Mouse (Mus musculus) heart, embryonic 16.5 days (tissue): Measurements from ENCODE around the gene Sh3gl2. TPM values are rescaled to one million over a fixed set of nuclear protein-coding genes. Genes with fewer than 3 reads are reported as not detected.

Experiments
- ATAC-seq: fragments of 200-750 bp; cut with Nextera tagmentation; replicated peaks from 2 replicates; pipeline ENCODE4 v1.8.0; 2017; ENCODE audit warnings: moderate number of reproducible peaks; ENCODE audit not compliant: insufficient read depth, low FRiP score; ENCODE audit errors: extremely low read depth
- H3K27ac ChIP-seq: fragments of 300-500 bp; sonication (generic); 2 replicates; pipeline ENCODE4 v1.5.1; 2014; ENCODE audit warnings: mild to moderate bottlenecking, low read length, control low read depth, moderate library complexity
- H3K27me3 ChIP-seq: fragments of 300-500 bp; sonication (generic); 2 replicates; pipeline ENCODE4 v1.6.1; 2014; ENCODE audit warnings: low read length, mixed read lengths; ENCODE audit not compliant: control insufficient read depth, insufficient read depth
- H3K36me3 ChIP-seq: fragments of 300-500 bp; sonication (generic); 2 replicates; pipeline ENCODE4 v1.6.1; 2014; ENCODE audit not compliant: control insufficient read depth, insufficient read depth
- H3K4me1 ChIP-seq: fragments of 300-500 bp; sonication (generic); 2 replicates; pipeline ENCODE4 v1.6.1; 2014; ENCODE audit warnings: low read length, mixed read lengths; ENCODE audit not compliant: control insufficient read depth, insufficient read depth
- H3K4me2 ChIP-seq: fragments of 300-500 bp; sonication (generic); 2 replicates; pipeline ENCODE4 v1.6.1; 2014; ENCODE audit warnings: low read depth, mild to moderate bottlenecking, control low read depth, low read length
- H3K4me3 ChIP-seq: fragments of 300-500 bp; sonication (generic); 2 replicates; pipeline ENCODE4 v1.5.1; 2014; ENCODE audit warnings: mild to moderate bottlenecking, control low read depth, low read length
- H3K9ac ChIP-seq: fragments of 300-500 bp; sonication (generic); 2 replicates; pipeline ENCODE4 v1.6.1; 2014; ENCODE audit warnings: low read length, control low read depth
- H3K9me3 ChIP-seq: fragments of 300-500 bp; sonication (generic); replicated peaks from 2 replicates; pipeline ENCODE4 v1.6.1; 2016; ENCODE audit warnings: low read length; ENCODE audit not compliant: control insufficient read depth
- WGBS: fragments of 180-500 bp; shearing (Covaris S2); extraction: QIAGEN DNeasy Blood & Tissue Kit; methylation state at CpG from one replicate; pipeline ENCODE4 v1.1.7; 2014; 5-methylcytosine and 5-hydroxymethylcytosine counted together
- polyA plus RNA-seq: library from polyadenylated mRNA; unstranded; fragments of >200 nt; fragmentation: Nextera tagmentation; extraction: Ambion mirVana; gene quantifications from 2 replicates; pipeline ENCODE4 v1.2.1, GENCODE M21; 2015

Gene Sh3gl2
- polyA plus RNA-seq, 1 experiment from 2014 or later = 0.81 TPM

DNA sequence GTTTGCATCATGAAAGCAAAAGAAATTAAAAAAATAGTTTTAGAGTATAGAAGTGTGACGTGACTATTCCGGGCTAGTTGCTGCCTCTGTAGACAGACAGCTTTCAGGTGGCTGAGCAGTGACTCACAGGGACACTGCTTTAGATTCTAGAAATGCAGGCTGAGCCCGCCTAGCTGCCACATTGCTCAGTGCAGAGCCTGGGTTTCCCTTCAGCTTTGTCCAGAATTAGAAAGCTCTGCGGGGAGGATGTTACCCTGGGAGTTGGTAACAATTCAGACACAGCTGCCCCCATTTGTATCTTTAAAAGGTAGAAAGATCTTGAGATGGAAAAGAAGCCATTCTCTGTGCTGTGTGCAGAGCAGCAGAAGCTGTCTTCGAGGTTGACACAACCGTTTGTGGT is 166.1 kb downstream of the Sh3gl2 start:
- Histone ChIP-seq H3K27me3 (no peaks in the 10 kb centered on the region), H3K9ac (no peak overlapping the region), H3K27ac (no peak overlapping the region), H3K36me3 (no peaks in the 10 kb centered on the region), H3K4me1 (no peaks in the 10 kb centered on the region), H3K4me2 (no peak overlapping the region), H3K9me3 (no peaks in the 10 kb centered on the region), H3K4me3 (no peak overlapping the region)
- WGBS = 64% methylated on average over 6 of the region's 6 CpGs
- no peak for ATAC-seq

DNA sequence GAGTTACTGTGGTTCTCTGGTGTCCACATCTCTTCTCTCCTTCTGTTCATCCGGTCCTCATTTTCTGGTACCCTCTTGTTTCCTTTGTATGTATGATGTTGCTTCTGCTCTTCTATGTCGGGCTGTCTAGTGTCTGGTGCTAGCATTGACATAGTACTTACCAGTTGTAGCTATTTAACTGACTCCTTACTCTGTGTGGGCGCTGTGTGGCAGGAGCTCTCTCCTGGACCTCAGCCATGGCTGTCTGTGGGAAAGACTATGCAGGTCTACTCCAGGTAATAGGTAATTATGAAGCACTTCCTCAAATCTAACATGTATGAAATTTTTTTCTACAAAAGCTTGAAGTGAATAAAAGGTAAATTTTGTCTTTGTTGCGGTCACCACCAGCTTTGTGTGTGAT is 169.9 kb downstream of the Sh3gl2 start:
- Histone ChIP-seq H3K27ac (no peak overlapping the region), H3K4me1 (no peaks in the 10 kb centered on the region), H3K9me3 (no peaks in the 10 kb centered on the region), H3K27me3 (no peaks in the 10 kb centered on the region), H3K9ac (no peak overlapping the region), H3K4me3 (no peak overlapping the region), H3K36me3 (no peaks in the 10 kb centered on the region), H3K4me2 (no peak overlapping the region)
- WGBS = 78% methylated on average over 4 of the region's 4 CpGs
- no peak for ATAC-seq

DNA sequence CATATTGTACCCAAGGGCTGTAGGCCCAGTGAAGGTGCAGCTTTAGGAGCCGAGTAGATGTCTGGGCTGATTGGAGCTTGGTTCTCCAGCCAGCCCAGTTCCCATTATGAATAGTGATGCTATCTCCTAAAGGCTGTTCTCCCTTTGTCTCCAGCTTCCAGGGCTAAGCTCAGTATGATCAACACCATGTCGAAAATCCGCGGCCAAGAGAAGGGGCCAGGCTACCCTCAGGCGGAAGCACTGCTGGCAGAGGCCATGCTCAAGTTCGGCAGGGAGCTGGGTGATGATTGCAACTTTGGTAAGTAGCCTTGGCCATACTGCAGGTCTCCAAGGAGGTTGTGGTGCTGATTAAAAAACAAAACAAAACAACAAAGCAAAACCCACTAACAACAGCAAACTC is 171.3 kb downstream of the Sh3gl2 start:
- H3K27me3 ChIP-seq = no peaks in the 10 kb centered on the region
- WGBS = 82% methylated on average over 6 of the region's 6 CpGs
- no peak overlapping the region for H3K9ac ChIP-seq
- no peak overlapping the region for H3K4me3 ChIP-seq
- no peak overlapping the region for H3K27ac ChIP-seq
- H3K4me1 ChIP-seq = no peaks in the 10 kb centered on the region
- no peak overlapping the region for H3K4me2 ChIP-seq
- no peak for ATAC-seq
- H3K36me3 ChIP-seq = no peaks in the 10 kb centered on the region
- no peaks in the 10 kb centered on the region for H3K9me3 ChIP-seq

DNA sequence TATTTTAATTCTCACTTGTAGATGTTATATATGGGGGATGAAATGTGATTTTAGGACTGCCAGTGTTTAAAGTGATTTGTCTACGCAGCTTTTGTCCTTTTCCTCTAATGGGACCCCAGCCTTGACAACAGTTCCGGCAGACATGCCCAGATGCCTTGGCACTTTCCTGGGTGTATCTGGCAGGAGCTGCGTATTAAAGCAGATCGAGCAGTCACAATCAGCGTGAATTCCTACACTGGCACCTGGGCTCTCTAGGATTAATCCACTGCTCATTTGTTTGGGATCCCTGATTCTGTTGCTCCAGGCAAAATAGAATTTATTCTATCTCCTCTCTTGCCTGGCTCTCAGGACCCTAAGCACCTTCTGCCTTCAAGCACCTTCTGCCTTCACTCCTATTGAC is 171.7 kb downstream of the Sh3gl2 start:
- Histone ChIP-seq H3K27ac (no peak overlapping the region), H3K4me3 (no peak overlapping the region), H3K27me3 (no peaks in the 10 kb centered on the region), H3K9ac (no peak overlapping the region), H3K9me3 (no peaks in the 10 kb centered on the region), H3K4me1 (no peaks in the 10 kb centered on the region), H3K4me2 (no peak overlapping the region), H3K36me3 (no peaks in the 10 kb centered on the region)
- 84% methylated on average over 5 of the region's 5 CpGs for WGBS
- ATAC-seq = no peak

GRCm38 (mm10) chr4:85385241-85385640 is 180.3 kb downstream of the Sh3gl2 start:
- H3K4me2 ChIP-seq = no peak overlapping the region
- H3K9me3 ChIP-seq = no peaks in the 10 kb centered on the region
- no peak for ATAC-seq
- H3K4me3 ChIP-seq = no peak overlapping the region
- no peaks in the 10 kb centered on the region for H3K4me1 ChIP-seq
- H3K27ac ChIP-seq = no peak overlapping the region
- H3K36me3 ChIP-seq = no peaks in the 10 kb centered on the region
- no peaks in the 10 kb centered on the region for H3K27me3 ChIP-seq
- no peak overlapping the region for H3K9ac ChIP-seq
- 75% methylated on average over 5 of the region's 5 CpGs for WGBS

- Histone ChIP-seq H3K27ac (no peak overlapping the region), H3K27me3 (no peaks in the 10 kb centered on the region), H3K9me3 (no peaks in the 10 kb centered on the region), H3K4me1 (no peaks in the 10 kb centered on the region), H3K9ac (no peak overlapping the region), H3K4me2 (no peak overlapping the region), H3K36me3 (no peaks in the 10 kb centered on the region), H3K4me3 (no peak overlapping the region)
- ATAC-seq = no peak
- WGBS = 87% methylated on average over 6 of the region's 6 CpGs
Measured at GRCm38 (mm10) chr4:85387676-85388075, 182.8 kb downstream of the Sh3gl2 start.

- Histone ChIP-seq H3K9ac (no peak overlapping the region), H3K27me3 (no peaks in the 10 kb centered on the region), H3K4me2 (no peak overlapping the region), H3K4me3 (no peak overlapping the region), H3K9me3 (no peaks in the 10 kb centered on the region), H3K4me1 (no peaks in the 10 kb centered on the region), H3K27ac (no peak overlapping the region), H3K36me3 (no peaks in the 10 kb centered on the region)
- WGBS = 48% methylated on average over 1 of the region's 1 CpGs
- no peak for ATAC-seq
Measured at GRCm38 (mm10) chr4:85391795-85392194, 186.9 kb downstream of the Sh3gl2 start.

DNA sequence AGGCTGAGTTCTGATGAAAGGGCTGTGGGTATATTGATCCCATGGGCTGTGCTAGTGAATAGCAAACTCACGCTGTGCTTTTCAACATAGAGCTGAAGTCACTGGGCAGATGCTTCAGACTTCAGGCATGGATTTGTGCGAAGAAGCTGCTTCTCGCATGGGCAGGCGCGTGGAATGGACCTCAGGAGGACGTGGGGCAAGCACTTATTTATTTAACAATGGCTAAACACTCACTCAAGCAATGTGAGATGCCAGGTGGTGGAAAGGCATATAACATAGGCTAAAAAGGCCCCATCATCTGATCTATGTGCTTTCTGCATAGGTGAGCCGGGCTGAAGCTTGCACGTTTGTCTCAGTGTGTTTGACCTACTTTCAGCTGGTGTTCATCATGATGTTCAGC is 193.8 kb downstream of the Sh3gl2 start:
- no peak overlapping the region for H3K27ac ChIP-seq
- H3K9ac ChIP-seq = no peak overlapping the region
- no peak overlapping the region for H3K4me2 ChIP-seq
- no peak overlapping the region for H3K4me3 ChIP-seq
- no peak for ATAC-seq
- no peaks in the 10 kb centered on the region for H3K9me3 ChIP-seq
- H3K36me3 ChIP-seq = no peaks in the 10 kb centered on the region
- WGBS = 82% methylated on average over 8 of the region's 8 CpGs
- H3K4me1 ChIP-seq = no peaks in the 10 kb centered on the region
- no peaks in the 10 kb centered on the region for H3K27me3 ChIP-seq

DNA sequence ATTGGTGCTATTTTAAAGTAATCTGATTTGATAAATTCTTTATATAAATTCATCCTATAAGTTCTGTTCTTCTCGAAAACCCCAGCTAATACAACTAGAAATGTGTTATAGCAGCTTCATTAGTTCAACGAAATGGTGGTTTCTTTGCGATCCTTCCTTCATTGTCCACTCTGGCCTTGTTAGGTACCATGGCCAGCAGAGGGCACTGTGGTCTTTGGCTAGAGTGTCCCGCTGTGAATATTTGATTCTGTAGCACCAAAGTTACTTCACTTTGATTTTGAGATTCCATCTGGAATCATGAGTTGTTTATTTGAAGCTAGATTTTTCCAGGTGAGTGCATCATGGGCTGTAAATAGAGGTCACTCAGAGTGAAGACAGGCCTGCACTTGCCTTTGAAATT is 197.9 kb downstream of the Sh3gl2 start:
- Histone ChIP-seq H3K4me1 (no peaks in the 10 kb centered on the region), H3K36me3 (no peaks in the 10 kb centered on the region), H3K4me2 (no peak overlapping the region), H3K9me3 (no peaks in the 10 kb centered on the region), H3K27ac (no peak overlapping the region), H3K9ac (no peak overlapping the region), H3K27me3 (no peaks in the 10 kb centered on the region), H3K4me3 (no peak overlapping the region)
- 39% methylated on average over 4 of the region's 4 CpGs for WGBS
- no peak for ATAC-seq
